Mouse (Mus musculus): ENCODE measurements at regions not wholly inside any gene's neighbourhood (a gene's known extent, or its start where the extent isn't known, plus 50 kb on each side); places are given as distances from the start of the nearest gene placed in this dataset.

DNA sequence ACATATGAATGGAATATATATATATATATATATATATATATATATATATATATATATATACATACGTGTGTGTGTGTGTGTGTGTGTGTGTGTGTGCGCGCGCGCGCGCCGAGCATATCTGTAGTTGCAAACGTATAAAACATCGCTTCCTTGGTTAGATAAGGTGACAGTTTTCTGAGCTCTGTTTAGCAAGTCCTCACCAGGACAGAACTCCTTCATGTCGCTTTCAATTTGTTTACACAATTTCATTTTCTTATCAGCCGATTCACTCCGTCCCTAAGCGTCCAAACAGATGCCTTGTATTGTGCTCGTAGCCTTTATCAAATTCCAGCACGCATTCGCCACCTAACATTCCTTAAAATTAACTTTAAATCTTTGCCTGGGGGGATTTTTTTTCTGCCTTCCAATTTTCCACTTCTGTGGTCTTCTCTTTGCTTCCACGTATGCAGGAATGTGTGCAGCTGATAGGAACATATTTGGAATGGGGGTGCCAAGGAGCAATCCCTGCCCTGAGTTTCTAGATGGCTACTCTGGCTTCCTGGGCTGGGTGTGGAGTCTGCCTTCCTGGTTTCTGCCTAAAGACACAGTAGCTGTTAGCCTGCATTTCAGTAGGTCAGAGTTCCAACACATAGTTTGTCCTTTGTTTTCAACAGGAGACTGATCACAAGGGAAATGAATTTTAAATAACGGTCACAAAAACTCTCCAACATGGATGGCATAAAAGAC lies 575.7 kb downstream of the Robo2 start:
- ChIA-PET POLR2A (no interaction called here), CTCF (no interaction called here)

DNA sequence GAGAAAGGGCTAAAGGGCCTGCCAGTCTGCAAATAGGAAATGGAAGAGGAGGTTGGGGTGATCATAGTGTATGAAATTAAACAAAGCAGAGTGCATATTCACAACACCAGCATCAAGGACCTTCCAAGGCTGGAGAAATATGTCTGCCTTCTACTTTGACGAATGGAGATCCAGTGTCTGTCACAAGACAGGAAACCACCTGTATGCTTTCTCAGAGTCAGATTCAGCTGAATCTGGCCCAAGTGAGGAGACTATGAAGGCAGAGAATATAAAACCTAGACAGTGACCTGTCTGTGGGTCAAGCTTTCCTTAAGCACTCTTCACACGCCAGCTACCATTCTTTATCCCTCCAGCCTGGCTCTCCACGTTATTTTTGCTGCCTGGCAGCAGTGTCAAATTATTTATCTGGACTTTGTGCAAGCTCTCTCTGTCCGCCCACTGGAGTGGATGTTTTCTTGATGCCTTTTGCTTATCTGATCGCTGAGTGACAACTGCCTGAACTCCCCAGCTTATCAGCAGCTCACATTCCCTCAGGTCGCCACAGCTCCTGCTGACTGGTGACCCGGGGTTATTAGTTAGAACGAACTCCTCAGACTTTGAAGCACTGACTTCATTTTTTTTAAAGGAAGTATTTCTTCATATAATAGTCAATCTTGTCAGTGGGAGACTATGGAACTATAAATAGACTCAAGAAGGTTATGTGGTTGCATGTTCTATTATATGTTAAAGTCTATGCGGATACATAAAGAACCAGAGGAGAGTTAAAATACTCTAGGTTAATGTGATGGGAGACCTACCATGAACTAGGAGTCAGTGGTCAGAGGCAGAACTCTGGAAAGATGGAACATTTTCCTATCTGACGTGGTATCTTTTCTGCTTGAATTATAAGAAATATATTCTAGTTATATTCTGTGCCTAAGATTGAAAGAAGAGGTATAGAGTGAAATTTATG lies 590.0 kb downstream of the Robo2 start:
- ChIA-PET POLR2A (no interaction called here), CTCF (no interaction called here)

DNA sequence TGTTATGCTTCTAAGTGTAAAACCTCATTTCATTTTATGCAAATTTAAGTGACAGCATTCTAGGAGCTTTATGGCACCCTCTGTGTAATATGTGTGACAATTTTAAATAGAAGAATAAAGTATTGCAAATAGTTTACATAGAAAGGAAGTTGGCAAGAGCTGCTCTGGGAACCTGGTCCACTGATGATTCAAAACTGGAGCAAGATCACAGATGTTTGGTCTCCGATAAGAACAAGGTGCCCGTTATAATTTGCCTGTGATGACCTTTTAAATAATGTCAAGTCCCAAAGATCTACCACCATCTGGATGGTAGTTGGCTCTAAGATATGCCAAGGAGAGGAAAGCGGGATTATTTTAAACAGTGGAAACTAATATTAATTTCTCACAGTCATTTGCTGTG lies 607.1 kb downstream of the Robo2 start:
- POLR2A ChIA-PET, result no interaction called here
- CTCF ChIA-PET, result interaction anchor here in 1 of 4 experiments (0.6 kb wide), 1 partner anchor 59 kb away, joined by 18 read pairs; no protein-coding TSS in a partner anchor

DNA sequence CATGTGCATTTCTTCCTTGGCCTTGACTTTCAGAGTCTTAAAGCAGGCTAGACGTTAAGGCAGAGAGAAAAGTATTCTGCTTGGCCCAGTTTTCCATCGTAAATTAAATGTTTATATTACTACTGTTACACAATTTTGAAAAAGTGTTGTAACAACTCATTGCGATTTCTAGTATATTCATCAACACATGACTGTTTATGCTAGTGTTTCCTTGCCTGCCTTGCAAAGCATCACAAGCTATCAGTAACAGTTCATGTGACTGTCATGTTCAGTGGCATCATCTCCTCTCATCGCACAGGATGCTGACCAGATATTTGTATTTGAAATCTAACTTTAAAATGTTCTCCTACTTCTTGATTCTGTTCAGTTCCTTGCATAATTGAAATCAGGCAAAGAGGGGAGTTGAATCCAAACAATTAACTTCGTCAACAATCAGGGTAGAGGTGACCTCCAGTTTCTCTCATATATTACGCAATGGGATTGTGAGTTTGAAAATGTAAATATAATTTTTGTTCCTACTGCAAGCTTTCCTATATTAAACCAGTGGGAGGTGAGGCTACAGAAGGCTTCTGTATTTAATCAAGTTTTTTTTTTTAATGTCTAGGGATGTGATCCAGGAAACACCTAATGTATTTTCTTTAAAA lies 615.0 kb downstream of the Robo2 start:
- ChIA-PET CTCF (no interaction called here), POLR2A (no interaction called here)

DNA sequence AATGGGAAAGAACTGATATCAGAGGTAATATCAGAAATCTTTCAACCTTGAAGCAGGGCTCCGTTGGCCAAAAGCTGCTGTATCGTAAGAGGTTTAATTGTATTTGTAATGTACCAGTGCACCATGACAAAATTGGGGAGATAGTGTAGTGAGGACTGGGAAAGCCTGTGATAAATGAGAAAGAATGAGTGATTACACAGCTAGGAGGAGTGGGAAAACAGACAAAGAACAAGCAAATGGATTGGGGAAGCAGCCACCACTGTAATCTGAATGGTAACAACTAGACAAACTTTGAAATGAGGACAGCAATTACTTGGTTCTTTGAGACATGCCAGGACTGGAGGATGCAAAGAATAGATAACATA lies 626.6 kb downstream of the Robo2 start:
- ChIA-PET CTCF (no interaction called here), POLR2A (interaction anchor here in 1 of 4 experiments (0.5 kb wide), 1 partner anchor 196 kb away, joined by 5 read pairs; no protein-coding TSS in a partner anchor)

DNA sequence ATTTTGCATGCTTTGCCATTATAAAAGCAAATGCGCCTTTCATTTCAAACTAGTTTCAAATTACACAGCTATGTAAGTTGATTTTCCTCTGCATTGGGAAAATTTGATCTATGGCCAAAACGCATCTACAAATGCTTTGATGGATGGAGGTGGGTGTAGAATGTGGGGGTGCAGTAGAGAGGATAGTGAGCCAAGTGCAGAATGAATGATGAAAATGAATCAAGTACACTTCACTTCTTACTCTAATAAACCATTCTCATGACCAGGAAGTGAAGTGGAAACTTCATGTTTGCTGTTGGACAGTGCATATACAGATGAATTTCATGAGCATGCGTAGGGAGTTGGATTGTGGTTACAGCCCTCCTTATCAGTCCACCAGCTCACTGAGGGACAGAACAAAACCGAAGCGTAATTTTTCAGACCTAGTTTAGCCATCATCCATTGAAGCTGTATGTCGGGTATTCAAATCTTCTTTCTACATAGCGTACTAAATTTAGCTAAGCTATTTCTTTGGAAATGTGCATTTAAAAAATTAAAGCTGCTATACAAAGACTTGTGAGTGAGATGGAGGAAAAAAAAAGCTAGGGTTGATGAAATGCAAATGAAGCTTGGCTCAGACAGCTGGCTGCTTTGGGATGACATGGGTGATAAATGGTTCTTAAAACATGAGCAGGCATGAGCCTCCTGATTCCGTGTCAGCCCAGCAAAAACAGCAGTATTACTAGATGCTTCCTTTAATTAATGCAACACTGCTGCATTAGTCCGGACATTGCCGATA lies 627.1 kb downstream of the Robo2 start:
- ChIA-PET POLR2A (interaction anchor here in 1 of 4 experiments (0.5 kb wide), 1 partner anchor 196 kb away, joined by 5 read pairs; no protein-coding TSS in a partner anchor), CTCF (no interaction called here)

DNA sequence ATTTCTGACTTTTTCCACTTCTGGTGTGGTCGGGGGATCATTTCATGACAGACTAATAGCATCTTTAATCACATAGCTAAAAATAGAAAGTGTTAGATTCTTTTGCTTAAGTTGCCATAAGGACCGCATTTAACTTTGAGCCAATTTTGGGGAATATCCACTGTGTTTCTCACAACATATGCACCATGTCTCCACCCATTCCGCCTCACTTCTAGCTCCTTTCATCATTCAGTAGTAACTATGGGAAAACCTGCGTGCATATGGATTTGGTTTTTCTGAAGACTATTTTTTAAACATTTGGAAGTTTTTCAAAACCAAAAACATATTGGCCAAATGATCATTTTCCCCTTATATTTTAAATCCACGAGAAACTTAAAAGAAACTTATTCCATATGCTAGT lies 639.2 kb downstream of the Robo2 start:
- ChIA-PET POLR2A (no interaction called here), CTCF (no interaction called here)

DNA sequence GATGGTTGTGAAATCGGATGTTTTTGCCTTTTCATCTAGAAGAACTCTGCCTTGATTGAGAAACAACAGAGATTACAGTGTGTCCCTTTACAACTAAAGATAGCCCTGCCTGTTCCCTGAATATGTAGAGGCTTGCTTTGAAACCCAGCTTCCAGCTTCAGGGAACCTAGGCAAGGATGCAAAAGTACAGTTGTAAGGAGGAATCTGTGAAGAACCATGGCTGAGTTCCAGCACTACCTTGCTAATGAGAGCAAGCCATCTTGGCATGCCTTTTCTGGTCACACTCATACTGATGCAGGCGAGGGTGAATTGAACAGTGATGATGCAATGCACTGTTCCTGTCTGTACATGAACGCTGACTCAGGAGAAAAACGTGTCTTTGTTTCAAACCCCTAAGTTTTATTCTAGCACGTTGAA lies 641.2 kb downstream of the Robo2 start:
- POLR2A ChIA-PET, result no interaction called here
- CTCF ChIA-PET, result no interaction called here

DNA sequence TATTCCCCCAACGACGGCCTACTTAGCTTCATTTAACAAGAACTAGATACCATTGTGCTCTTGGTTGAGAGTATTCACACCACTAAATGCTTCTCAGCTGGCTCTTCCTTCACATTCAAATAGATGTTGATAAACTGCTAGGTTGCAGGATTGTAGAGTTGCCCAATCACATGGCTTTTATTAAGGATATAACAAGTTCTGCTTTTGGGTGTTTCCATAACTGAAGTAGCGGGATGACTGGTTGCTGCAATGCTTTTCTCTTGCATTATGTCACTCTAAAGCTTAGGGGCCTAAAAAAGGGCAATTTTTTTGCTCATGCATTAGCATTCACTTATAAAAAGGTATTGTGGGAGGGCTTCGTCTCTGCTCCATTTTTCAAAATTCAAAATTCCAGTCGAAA lies 641.9 kb downstream of the Robo2 start:
- POLR2A ChIA-PET, result no interaction called here
- CTCF ChIA-PET, result no interaction called here

DNA sequence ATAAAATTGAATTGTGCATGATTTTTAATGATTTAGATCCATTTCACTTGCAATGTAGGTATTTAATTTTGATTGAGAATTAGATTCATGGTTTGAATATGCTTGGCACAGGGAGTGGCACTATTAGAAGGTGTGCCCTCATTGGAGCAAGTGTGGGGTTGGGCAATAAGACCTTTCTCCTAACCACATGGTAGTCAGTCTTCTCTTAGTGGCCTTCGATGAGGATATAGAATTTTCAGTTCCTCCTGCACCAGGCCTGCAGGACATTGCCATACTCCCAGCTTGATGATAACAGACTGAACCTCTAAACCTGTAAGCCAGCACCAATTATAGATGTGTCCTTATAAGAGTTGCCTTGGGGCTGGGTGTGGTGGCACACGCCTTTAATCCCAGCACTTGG lies 642.9 kb downstream of the Robo2 start:
- ChIA-PET POLR2A (no interaction called here), CTCF (no interaction called here)

DNA sequence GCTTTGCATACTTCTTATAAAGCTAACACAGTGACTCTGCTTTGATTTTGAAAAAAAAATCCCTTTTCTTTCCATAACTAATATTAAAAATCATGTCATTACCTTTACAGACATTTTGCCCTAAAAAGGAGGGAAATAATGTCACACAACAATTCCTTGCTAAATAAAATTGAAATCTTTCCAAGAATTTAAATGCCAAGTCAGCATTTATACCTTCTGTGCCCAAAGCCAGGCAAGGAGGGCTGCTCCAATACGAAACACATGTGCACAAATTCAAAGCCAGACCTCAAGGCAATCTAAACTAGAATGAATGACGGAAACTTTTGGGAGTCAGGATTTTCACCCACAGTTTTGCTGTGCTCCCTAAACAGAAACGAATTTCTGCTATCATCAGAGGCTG lies 646.4 kb downstream of the Robo2 start:
- CTCF ChIA-PET, result no interaction called here
- POLR2A ChIA-PET, result no interaction called here

DNA sequence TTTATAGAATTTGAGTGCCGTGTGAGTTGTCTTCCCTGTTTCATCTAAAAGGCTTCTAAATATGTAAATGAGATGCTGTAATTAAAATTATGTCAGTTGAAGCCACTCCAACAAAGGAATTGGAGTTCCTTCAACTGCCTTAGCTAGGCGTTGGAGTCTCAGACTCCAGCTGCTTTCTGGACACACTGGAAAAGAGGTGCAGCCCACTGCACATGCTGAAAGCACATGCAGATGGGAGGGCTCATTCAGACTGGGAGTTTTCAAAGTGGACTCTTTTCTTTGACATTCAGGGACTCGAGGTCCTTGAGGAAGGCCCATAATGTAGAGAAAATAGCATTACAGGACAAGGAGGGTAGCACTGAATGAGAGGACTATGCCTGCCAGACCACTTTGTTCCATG lies 650.7 kb downstream of the Robo2 start:
- POLR2A ChIA-PET, result interaction anchor here in 1 of 4 experiments (0.5 kb wide), 1 partner anchor 97 kb away, joined by 3 read pairs; no protein-coding TSS in a partner anchor

DNA sequence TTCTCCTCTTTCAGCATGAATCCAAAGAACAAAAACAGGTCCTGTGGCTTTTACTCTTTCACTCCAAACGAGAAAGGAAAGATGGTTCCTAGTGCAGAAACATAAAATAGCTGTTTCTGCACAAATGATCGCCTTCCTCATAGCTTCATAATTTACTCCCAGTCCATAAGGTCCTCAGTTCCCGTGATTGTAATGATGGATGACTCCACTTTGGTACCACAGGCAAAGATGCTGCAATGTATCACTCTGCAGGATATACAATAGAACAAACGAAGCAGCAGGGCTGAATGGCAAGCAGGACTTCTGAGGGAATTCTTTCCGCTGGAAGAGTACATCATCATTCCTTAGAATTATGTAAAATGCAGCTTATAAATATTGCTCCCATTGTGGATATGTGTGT lies 652.8 kb downstream of the Robo2 start:
- POLR2A ChIA-PET, result no interaction called here

More for the DNA sequence above, 650.7 kb downstream of the Robo2 start:
- CTCF ChIA-PET, result no interaction called here

DNA sequence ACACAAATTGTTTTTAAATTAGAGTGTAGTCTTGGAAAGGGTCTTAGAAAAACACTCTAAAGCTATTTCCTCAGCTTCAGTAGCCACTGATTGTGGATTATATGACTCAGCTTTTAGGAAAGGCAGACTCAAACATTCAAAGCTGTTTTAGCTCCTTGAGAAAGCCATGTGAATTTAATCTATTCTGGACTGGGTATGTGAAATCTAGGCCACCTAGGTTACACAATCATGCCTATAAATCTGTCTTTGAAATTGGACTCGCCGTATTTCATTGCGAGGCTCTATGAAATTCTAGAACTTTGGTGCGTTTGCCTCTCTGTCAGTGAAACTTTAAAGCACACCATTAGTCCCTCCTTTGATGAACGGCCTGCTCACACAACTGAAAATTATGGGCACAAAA lies 657.3 kb downstream of the Robo2 start:
- ChIA-PET CTCF (no interaction called here), POLR2A (no interaction called here)

More for the DNA sequence above, 652.8 kb downstream of the Robo2 start:
- CTCF ChIA-PET, result no interaction called here

DNA sequence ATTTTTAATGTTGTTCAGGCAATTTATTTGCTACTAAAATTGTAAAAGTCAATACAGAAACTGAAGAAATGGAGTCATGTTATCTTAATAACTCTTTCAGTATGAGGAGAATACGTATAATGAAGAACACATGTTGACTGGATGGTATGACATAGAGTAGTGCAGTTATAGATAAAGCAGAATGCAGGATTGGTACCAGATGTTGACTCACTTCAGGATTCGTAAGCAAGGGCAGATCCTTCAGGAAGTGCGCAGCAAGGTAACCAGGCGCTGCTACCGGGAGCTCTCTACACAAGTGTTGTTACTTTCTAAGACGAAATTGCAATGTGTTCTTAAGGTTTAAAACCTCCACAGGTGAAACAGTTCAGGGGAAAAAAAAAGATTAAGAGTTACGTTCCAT lies 683.3 kb downstream of the Robo2 start:
- CTCF ChIA-PET, result no interaction called here

DNA sequence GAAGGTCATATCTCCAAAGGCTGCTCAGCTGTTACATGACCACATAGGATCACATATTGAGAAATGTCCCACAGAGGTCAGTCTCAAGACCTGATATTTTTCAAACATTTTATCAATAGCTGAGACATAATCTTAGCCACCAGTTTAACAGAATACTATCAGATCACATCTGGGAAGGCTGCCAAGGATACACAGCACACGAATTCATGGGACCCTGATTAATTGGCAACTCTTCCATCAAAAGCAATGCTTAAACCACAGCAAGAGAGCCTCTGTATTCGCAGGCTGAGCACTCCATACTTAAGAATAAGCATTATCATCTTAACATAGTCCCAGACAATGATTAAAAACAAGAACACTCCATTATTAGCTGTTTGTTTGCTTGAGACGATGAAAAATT lies 691.9 kb downstream of the Robo2 start:
- ChIA-PET POLR2A (interaction anchor here in 1 of 4 experiments (0.6 kb wide), 1 partner anchor 548 kb away, joined by 3 read pairs; no protein-coding TSS in a partner anchor), CTCF (no interaction called here)

More for the DNA sequence above, 683.3 kb downstream of the Robo2 start:
- POLR2A ChIA-PET, result no interaction called here

DNA sequence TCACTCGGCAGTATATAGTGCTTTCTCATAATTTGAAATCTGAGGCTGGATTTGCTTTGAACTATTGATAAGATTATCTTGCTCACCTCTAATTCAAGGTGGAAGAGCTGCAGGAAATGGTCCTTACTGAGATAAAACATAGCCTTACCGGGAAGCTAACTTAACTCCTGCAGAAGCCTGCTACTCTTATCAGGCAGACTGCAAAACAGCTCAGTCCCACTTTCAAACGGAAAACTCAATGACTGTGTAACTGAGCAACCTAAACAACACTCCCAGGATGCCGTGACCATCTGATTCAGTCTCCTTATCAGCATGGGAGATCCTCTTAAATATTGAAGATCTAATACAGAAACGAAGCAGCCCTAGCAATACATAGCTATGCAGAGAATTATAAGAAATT lies 695.3 kb downstream of the Robo2 start:
- ChIA-PET POLR2A (no interaction called here), CTCF (no interaction called here)

DNA sequence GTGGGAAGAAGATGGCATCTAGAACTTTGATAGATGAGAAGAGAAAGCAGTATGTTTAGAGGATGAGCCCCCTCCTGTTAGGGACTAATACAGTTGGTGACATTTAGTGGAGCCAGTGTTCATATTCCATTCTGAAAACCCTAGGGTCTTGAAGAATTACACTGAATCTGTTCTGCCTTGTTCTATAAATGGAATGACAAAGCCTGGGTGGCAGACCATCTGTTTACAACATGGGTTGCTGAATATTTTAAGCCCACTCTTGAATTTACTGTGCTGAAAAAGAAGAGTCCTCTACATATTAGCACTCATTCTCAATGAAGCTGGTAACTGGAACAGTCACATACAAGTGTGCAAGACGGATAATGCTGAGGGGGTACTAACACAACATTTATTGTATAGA lies 704.6 kb downstream of the Robo2 start:
- ChIA-PET POLR2A (no interaction called here), CTCF (no interaction called here)

DNA sequence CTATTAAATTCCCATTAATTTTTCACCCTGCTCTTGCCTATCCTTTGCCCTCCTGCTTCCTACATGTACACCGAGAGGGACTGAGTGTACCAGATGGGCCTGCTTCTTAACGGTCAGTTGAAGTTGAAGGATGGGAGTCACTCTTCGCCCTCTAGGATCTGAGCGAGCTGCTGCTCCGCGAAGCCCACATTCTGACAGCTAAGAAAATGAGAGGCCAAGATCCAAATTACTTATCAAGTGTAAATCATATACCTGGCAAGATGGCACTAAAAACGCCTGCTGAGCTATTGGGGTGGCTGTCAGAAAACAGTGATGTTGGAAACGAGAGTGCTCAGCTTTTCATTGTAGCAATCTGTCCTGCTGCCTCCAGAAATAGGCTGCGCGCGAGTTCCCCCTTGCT lies 722.4 kb downstream of the Robo2 start:
- CTCF ChIA-PET, result no interaction called here

DNA sequence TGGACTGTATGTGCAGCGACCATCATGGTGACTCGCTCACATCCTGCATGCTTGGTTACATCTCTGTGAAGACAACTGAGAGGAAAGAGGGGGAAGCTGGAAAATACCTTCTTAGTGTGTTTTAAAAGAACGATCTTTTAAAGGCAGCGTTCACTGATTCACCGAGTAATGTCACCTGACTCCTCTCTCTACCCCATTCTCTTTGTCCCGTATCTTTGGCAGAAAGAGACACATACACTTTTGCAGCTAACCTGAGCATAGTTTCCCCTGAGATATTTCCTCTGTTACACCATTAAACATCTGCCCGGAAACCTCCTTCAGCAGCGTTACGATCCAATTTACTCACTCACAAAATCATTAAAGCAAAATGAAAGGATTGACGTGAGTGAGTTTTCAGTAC lies 731.8 kb downstream of the Robo2 start:
- CTCF ChIA-PET, result no interaction called here

More for the DNA sequence above, 722.4 kb downstream of the Robo2 start:
- POLR2A ChIA-PET, result interaction anchor here in 1 of 4 experiments (0.7 kb wide), 1 partner anchor 926 kb away, joined by 4 read pairs; no protein-coding TSS in a partner anchor

More for the DNA sequence above, 731.8 kb downstream of the Robo2 start:
- POLR2A ChIA-PET, result no interaction called here

Measured in embryonic stem cell, embryonic (primary cell).